ENCODE assay signal across 13 mouse cellular contexts in genomic region chr7:133099266-133099665, GRCm38 (mm10). TPM values are rescaled to one million over a fixed set of nuclear protein-coding genes. Genes with fewer than 3 reads are reported as not detected.
DNase-seq lines count a peak whose midpoint lies in the region; ATAC-seq and TF ChIP-seq lines count a peak whose summit lies in the region.
"Had no signal": no experiment of that assay in that cellular context is flagged by ENCODE, and none has a peak within 500 bp of the region (broad histone marks: within the 10 kb centered on the region; RNA-seq: fewer than 3 reads in every experiment).

No protein-coding gene starts in this region.

- no peak for TF ChIP-seq EP300 in ES-Bruce4 (IDR thresholded peaks at IDR 0.05; ENCODE audit: insufficient read depth, low read depth, low read length)

- no peak for TF ChIP-seq POLR2A in ES-Bruce4 (IDR thresholded peaks at IDR 0.05; ENCODE audit: insufficient read depth, low read length)

- no peak for ATAC-seq in hindbrain, embryonic 13.5 days (ENCODE audit: low FRiP score)
- no peak for ATAC-seq in hindbrain, embryonic 12.5 days (ENCODE audit: low FRiP score)
- no peak for ATAC-seq in lung, embryonic 15.5 days (ENCODE audit: borderline replicate concordance, extremely low read depth, low FRiP score, low TSS enrichment)
- no peak for ATAC-seq in inflammation-experienced regulatory T-cells, adult 6 months
- ATAC-seq: activated CD4-positive, CD25-positive, alpha-beta regulatory T cell, adult 4 months; liver, postnatal 0 days had no signal

- no peak for TF ChIP-seq CTCF in ES-Bruce4 (IDR thresholded peaks at IDR 0.05; ENCODE audit: low read depth, low read length)

- DNase-seq in heart, embryonic 10.5 days (ENCODE audit: low spot score), result no peak
- no peak for DNase-seq in spleen, postnatal 14 days (ENCODE audit: low spot score in 2 of 2)
- DNase-seq in thymus, postnatal 10 days (ENCODE audit: low spot score in 2 of 2), result no peak
- DNase-seq: cerebellum, adult 18-20 months; gastrocnemius, postnatal 10 days; left cerebral cortex, postnatal 4 days; liver, postnatal 0 days had no signal

- no peak overlapping the region; the same call in 1 of the 2 replicates for H3K9ac ChIP-seq in hindbrain, embryonic 13.5 days
- H3K9ac ChIP-seq in hindbrain, embryonic 12.5 days, result no peak overlapping the region
- H3K9ac ChIP-seq in ES-Bruce4 (ENCODE audit: low read depth, poor library complexity, severe bottlenecking), result 0 out of 2 replicates have a peak overlapping the region, but pooled peaks have one; percentile 17
- H3K9ac ChIP-seq in lung, embryonic 15.5 days, result no peak overlapping the region
- H3K9ac ChIP-seq: liver, postnatal 0 days had no signal

- H3K4me2 ChIP-seq in hindbrain, embryonic 13.5 days, result no peak overlapping the region
- no peak overlapping the region for H3K4me2 ChIP-seq in hindbrain, embryonic 12.5 days (replicated peaks)
- no peak overlapping the region for H3K4me2 ChIP-seq in lung, embryonic 15.5 days

- H3K4me1 ChIP-seq in hindbrain, embryonic 13.5 days (replicated peaks), result peaks cover 60% of the 10 kb centered on the region
- peaks cover 37% of the 10 kb centered on the region for H3K4me1 ChIP-seq in hindbrain, embryonic 12.5 days
- H3K4me1 ChIP-seq in ES-Bruce4 (ENCODE audit: control insufficient read depth, insufficient read depth, low read length), result peaks cover 11% of the 10 kb centered on the region
- peaks cover 62% of the 10 kb centered on the region for H3K4me1 ChIP-seq in heart, embryonic 10.5 days
- peaks cover 38% of the 10 kb centered on the region for H3K4me1 ChIP-seq in lung, embryonic 15.5 days

- 41% methylated on average over 4 of the region's 4 CpGs for WGBS in hindbrain, embryonic 13.5 days
- 62% methylated on average over 4 of the region's 4 CpGs for WGBS in hindbrain, embryonic 12.5 days
- 42% methylated on average over 4 of the region's 4 CpGs for WGBS in heart, embryonic 10.5 days
- 25% methylated on average over 4 of the region's 4 CpGs for WGBS in lung, embryonic 15.5 days

- H3K27ac ChIP-seq in hindbrain, embryonic 13.5 days, result 0 out of 2 replicates have a peak overlapping the region, but pooled peaks have one; percentile 14
- no peak overlapping the region for H3K27ac ChIP-seq in hindbrain, embryonic 12.5 days
- peak overlapping the region; percentile 63; the same call in 1 of the 2 replicates for H3K27ac ChIP-seq in ES-Bruce4 (ENCODE audit: insufficient read depth, low read length)
- peak overlapping the region; percentile 65; the same call in 1 of the 2 replicates for H3K27ac ChIP-seq in heart, embryonic 10.5 days
- peak overlapping the region; percentile 70 for H3K27ac ChIP-seq in lung, embryonic 15.5 days

- no peaks in the 10 kb centered on the region for H3K27me3 ChIP-seq in hindbrain, embryonic 13.5 days
- no peaks in the 10 kb centered on the region for H3K27me3 ChIP-seq in hindbrain, embryonic 12.5 days
- no peaks in the 10 kb centered on the region for H3K27me3 ChIP-seq in ES-Bruce4 (ENCODE audit: control insufficient read depth, insufficient read depth, low read length, poor library complexity, severe bottlenecking)
- H3K27me3 ChIP-seq in heart, embryonic 10.5 days (ENCODE audit: insufficient read depth, poor library complexity, severe bottlenecking), result no peaks in the 10 kb centered on the region
- H3K27me3 ChIP-seq in lung, embryonic 15.5 days, result no peaks in the 10 kb centered on the region

- H3K36me3 ChIP-seq in hindbrain, embryonic 13.5 days, result no peaks in the 10 kb centered on the region
- H3K36me3 ChIP-seq in hindbrain, embryonic 12.5 days, result peaks cover 3% of the 10 kb centered on the region; the same call in 1 of the 2 replicates
- peaks cover 13% of the 10 kb centered on the region for H3K36me3 ChIP-seq in ES-Bruce4 (ENCODE audit: control insufficient read depth, insufficient read depth, low read length, poor library complexity, severe bottlenecking)
- H3K36me3 ChIP-seq in heart, embryonic 10.5 days, result peaks cover 8% of the 10 kb centered on the region
- no peaks in the 10 kb centered on the region for H3K36me3 ChIP-seq in lung, embryonic 15.5 days

- H3K4me3 ChIP-seq in hindbrain, embryonic 13.5 days, result no peak overlapping the region
- H3K4me3 ChIP-seq in hindbrain, embryonic 12.5 days, result no peak overlapping the region
- no peak overlapping the region for H3K4me3 ChIP-seq in ES-Bruce4 (ENCODE audit: low read depth, low read length)
- H3K4me3 ChIP-seq in heart, embryonic 10.5 days, result no peak overlapping the region
- H3K4me3 ChIP-seq in lung, embryonic 15.5 days, result no peak overlapping the region

- H3K9me3 ChIP-seq in hindbrain, embryonic 13.5 days, result no peaks in the 10 kb centered on the region
- H3K9me3 ChIP-seq in hindbrain, embryonic 12.5 days (replicated peaks), result no peaks in the 10 kb centered on the region
- H3K9me3 ChIP-seq in ES-Bruce4 (replicated peaks; ENCODE audit: control insufficient read depth, insufficient read depth, low read length, poor library complexity, severe bottlenecking), result no peaks in the 10 kb centered on the region
- H3K9me3 ChIP-seq in heart, embryonic 10.5 days, result no peaks in the 10 kb centered on the region
- no peaks in the 10 kb centered on the region for H3K9me3 ChIP-seq in lung, embryonic 15.5 days

RNA-seq across cellular contexts. Expression of gene Fgfr2, which starts 23.9 kb away (rescaled TPM):
- polyA plus RNA-seq in hindbrain, embryonic 13.5 days (2015; fragmentation: Nextera tagmentation; extraction: Ambion mirVana), result 26.3 and 33.9 TPM in 2 replicates
- 79.0 and 81.1 TPM in 2 replicates for polyA plus RNA-seq in hindbrain, embryonic 12.5 days (2016; fragmentation: Nextera tagmentation; extraction: Ambion mirVana)
- 31.6 and 34.8 TPM in 2 replicates for polyA plus RNA-seq in ES-Bruce4 (2011; ENCODE audit: insufficient read depth, insufficient read length, low read depth, missing spikeins)
- polyA plus RNA-seq in heart, embryonic 10.5 days (2016; fragmentation: Nextera tagmentation; extraction: Ambion mirVana), result 23.6 and 46.6 TPM in 2 replicates
- 149 and 160 TPM in 2 replicates for polyA plus RNA-seq in lung, embryonic 15.5 days (2015; fragmentation: Nextera tagmentation; extraction: Ambion mirVana)
- under 1 TPM in 1 of 3 experiments, not detected in 2; 0.27 TPM for polyA plus RNA-seq in inflammation-experienced regulatory T-cells, adult 6 months (2017; shearing (Covaris generic))
- polyA plus RNA-seq: activated CD4-positive, CD25-positive, alpha-beta regulatory T cell, adult 4 months had no signal

RNA-seq across cellular contexts. Expression of gene Ctbp2, which starts 24.9 kb away (rescaled TPM):
- 82.8 and 85.6 TPM in 2 replicates for polyA plus RNA-seq in hindbrain, embryonic 13.5 days (2015; fragmentation: Nextera tagmentation; extraction: Ambion mirVana)
- polyA plus RNA-seq in hindbrain, embryonic 12.5 days (2016; fragmentation: Nextera tagmentation; extraction: Ambion mirVana), result 110 and 115 TPM in 2 replicates
- 218 and 252 TPM in 2 replicates for polyA plus RNA-seq in ES-Bruce4 (2011; ENCODE audit: insufficient read depth, insufficient read length, low read depth, missing spikeins)
- polyA plus RNA-seq in heart, embryonic 10.5 days (2016; fragmentation: Nextera tagmentation; extraction: Ambion mirVana), result 60.1 and 75.7 TPM in 2 replicates
- 91.6 and 94.8 TPM in 2 replicates for polyA plus RNA-seq in lung, embryonic 15.5 days (2015; fragmentation: Nextera tagmentation; extraction: Ambion mirVana)
- 1 to 10 TPM; 3.1 to 9.1 (median 4.6) TPM for polyA plus RNA-seq in inflammation-experienced regulatory T-cells, adult 6 months (2017; shearing (Covaris generic))

Comparison
In these comparisons a context has a peak if more than half of its experiments do, and no peak if none do; other contexts are left out.
1. RNA of gene Fgfr2, which starts 23.9 kb away (polyA plus RNA-seq): 149 to 160 TPM in lung, embryonic 15.5 days, 79.0 to 81.1 TPM in hindbrain, embryonic 12.5 days, 23.6 to 46.6 TPM in heart, embryonic 10.5 days, 31.6 to 34.8 TPM in ES-Bruce4 and 26.3 to 33.9 TPM in hindbrain, embryonic 13.5 days; 0.27 TPM in inflammation-experienced regulatory T-cells, adult 6 months; every median in the first group is over 10 times any median in the second.